Mouse (Mus musculus): ENCODE results near the gene Vav1. TPM values are rescaled to one million over a fixed set of nuclear protein-coding genes. Genes with fewer than 3 reads are reported as not detected.
A peak's percentile ranks its signal among the peaks of the same experiment; 100 is the strongest.
"Not testable (repeated sequence)": the region's sequence is repeated elsewhere in the genome, so short reads cannot be mapped to it uniquely, and the experiment has no call there.

Gene Vav1
- total RNA-seq, 2 experiments from 2014 or later, result 0.54 to 1.4 TPM

DNA sequence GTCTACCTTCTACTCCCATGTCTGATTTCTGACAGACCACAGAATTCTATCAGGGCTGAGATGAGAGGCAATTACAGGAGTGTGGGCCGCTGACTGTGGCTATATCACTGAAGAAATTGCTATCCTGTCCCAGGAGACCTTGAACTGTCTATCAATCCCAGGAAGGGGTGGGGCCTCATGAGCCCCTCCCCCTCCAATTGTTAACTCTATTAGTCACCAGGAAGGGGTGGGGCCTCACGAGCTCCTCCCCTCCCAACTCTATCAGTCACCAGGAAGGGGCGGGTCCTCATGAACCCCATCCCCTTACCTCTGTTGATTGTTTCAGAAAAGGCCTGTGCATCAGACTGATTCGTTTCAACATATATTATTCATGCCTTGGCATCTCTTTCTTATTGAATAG, 53.3 kb downstream of the Vav1 start:
- DNase-seq, result no peak
- intact Hi-C loops (cut with DNase I), result loop anchor here (5.0 kb wide), 2 partner anchors 55 to 335 kb away; partner anchors contain the start of genes Alkbh7 and Vav1

DNA sequence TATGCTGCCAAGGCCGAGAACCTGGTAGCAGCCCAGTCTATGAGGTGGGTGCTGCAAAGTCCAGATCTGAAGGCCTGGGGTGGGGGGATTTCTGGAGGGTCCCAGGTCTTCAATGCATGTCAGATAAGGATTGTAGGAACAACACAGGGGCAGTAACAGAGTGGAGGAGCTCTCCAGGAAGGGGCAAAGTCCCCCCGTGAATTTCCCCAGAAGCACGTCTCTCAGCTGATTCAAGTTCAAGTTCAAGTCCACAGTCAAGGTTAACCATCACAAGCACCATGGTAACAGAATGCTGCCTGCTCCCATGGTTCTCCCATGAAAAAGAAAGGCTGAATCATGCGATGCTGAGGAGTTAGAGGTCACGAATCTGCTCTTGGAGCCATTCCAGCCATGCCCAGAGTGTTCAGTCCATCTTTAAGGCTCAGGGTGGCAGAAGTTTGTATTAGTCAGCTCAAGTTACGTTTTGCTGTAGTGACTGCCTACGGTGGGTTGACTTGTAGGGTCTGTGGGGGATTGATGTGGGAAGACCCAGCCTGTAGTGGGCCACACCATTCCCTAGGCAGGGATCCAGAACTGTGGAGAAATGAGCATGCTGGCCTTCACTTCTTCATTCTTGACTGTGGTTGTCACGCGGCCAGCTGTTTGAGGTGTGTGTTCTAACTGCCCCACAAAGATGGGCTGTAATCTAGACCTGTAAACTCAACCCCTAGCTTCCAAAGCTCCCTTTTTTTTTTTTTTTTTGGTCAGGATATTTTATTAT, 55.3 kb downstream of the Vav1 start:
- intact Hi-C loops (cut with DNase I), result loop anchor here (5.0 kb wide), 2 partner anchors 57 to 337 kb away; partner anchors contain the start of genes Alkbh7 and Vav1

DNA sequence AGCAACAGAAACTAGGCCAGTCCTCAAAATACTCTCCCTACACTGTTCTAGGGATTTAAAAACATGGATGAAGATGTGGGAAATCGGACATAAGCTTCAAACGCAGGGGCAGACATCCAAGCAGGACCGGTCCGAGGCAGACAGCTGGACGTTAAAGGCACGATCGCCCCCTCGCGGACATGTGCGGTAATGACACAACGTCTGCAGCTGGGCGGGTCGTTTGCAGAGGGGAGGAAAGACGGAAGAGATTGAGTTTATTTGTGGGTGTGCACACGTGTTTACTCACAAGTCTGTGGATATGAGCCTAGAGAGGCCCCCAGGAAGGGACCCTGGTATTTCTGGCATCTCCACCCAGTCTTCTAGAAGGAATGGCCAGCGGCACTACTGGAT, 55.9 kb downstream of the Vav1 start:
- intact Hi-C loops (cut with DNase I), result loop anchor here (1.0 to 5.0 kb wide), 4 partner anchors 57 to 337 kb away; partner anchors contain the start of genes Alkbh7 and Vav1
- peak; percentile 75 to 83 for DNase-seq

More for the DNA sequence above, 55.3 kb downstream of the Vav1 start:
- no peak for DNase-seq

DNA sequence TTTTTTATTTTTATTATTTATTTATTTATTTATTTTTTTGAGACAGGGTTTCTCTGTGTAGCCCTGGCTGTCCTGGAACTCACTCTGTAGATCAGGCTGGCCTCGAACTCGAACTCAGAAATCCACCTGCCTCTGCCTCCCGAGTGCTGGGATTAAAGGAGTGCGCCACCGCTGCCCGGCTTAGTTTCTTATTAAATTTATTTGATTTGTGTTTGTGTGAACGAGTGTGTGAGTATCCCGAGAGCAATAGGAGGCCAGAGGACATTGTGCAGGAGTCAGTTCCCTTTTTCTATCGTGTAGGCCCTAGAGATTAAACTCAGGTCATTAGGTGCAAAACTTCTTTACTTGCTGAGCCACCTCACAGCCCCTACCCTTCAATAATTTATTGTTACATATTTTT, 56.3 kb downstream of the Vav1 start:
- not testable (repeated sequence) for DNase-seq
- intact Hi-C loops (cut with DNase I), result loop anchor here (1.0 to 5.0 kb wide), 2 partner anchors 116 to 238 kb away; no protein-coding TSS in a partner anchor

DNA sequence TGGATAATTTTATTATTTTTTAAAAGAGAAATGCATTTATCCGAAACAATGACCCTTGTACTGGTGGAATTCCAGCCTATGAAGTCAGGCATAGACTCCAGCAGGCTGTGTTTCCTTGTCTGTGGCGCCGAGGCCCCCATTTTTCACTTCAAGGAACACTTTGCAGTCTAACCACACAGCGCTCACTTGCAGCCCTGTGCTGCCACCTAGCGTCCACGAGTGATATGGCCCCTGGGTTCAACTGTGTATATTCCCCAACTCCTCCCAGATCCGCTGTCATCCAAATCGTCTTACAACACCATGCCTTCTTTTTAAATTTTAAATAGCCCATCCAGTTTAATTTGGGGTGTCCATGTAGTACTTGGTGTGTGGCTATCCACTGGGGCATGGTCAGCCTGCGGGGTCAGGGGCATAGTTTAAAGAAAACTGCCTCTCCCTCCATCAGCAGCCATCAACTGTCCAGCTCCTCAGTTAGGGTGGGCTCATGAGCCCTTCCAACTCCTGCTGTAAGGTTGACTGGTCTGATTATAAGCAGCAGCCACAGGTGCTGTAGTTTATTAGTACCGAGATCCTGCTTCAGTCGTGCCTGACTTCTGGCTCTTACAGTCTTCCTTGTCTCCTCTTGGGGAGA, 56.9 kb downstream of the Vav1 start:
- peak; percentile 79 to 88 for DNase-seq
- intact Hi-C loops (cut with DNase I), result loop anchor here (1.0 to 5.0 kb wide), 2 partner anchors 116 to 238 kb away; no protein-coding TSS in a partner anchor

DNA sequence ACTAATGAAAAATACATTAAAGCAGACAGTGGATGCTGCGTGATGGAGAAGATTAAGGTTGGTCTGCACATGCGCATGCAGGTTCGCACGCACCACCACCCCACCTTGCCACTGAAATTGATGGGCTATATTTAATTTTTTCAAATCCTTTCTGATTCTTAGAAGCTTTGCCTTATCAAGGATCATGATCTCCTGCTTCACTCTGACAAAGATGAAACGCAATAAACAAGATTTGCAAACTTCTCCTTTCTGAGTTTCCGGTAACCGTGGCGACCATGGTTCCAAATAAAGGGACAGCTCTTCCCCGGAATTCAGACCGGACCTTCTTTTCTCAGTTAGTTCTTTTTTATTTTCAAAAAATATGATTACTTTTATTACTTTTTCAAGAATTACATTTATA, 59.1 kb downstream of the Vav1 start:
- DNase-seq, result no peak
- intact Hi-C loops (cut with DNase I), result loop anchor here (5.0 kb wide), 1 partner anchor 241 kb away; no protein-coding TSS in a partner anchor

DNA sequence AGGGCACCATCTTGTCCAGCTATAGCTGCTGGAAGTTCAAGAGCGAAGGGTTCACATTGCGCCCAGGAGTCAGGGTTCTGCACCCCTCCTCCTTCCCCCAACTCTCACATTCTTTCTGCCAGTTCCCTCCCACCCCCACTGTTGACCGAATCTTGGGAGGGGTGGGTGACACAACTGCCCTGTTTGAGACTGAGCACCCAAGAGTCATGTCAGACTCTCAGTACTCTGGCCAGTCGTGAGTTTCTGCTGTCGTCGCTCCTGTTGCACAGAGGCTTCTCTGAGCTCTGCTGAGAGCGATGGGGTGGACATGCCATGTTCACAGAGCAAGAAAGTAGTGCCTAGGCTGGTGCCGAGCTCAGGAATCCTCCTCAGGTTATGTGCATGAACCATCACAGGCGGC, 60.4 kb downstream of the Vav1 start:
- DNase-seq, result no peak
- intact Hi-C loops (cut with DNase I), result loop anchor here (5.0 kb wide), 1 partner anchor 242 kb away; no protein-coding TSS in a partner anchor

DNA sequence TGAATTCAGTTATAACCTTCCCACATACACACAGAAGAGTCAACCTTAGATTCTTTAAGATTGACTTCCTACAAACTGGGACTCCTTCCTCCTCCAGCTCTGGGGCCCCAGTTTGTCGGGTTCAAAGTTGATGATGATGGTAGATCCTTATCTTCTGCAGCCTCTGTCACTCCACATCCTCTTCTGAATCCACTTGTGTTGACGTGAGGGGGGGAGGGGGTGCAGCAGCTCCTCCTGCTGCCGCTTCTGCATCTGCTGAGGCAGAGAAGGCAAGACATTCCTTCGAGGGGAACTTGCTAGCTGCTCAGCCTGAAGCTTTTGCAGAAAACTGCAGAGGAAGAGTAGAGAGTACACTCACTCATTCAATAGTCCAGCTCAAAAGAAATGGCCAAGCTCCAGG, 62.7 kb downstream of the Vav1 start:
- no peak for DNase-seq
- intact Hi-C loops (cut with DNase I), result no loop called here

DNA sequence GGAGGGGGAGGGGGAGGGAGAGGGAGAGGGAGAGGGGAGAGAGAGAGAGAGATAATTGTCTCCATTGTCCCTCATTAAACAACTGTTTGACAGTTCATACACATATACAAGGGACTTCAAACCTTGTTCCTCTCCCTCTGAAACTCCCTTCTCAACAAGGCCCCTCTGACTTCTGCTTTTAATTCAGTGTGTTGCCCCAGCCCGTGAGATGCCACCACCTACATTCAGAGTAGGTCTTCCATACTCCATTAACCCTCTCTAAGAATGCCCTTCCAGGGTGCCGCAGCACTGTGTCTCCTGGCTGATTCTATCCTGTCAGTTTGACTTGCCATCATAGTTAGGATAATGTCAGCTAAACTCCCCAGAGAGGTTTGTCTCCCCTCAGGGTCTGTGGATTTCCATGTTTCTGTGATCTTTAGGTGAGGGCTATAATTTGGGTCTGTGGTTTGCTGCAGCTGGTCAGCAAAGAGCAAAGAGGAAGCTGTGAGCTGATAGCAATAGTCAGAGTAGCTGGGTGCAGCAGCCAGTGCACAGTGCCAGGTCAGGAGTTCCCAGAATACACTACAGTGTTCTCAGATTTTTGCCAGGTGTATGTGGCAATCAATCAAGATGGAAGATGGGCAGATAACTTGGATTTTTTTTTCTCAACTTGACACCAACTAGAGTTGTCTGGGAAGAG, 65.3 kb downstream of the Vav1 start:
- intact Hi-C loops (cut with DNase I), result no loop called here
- no peak for DNase-seq

DNA sequence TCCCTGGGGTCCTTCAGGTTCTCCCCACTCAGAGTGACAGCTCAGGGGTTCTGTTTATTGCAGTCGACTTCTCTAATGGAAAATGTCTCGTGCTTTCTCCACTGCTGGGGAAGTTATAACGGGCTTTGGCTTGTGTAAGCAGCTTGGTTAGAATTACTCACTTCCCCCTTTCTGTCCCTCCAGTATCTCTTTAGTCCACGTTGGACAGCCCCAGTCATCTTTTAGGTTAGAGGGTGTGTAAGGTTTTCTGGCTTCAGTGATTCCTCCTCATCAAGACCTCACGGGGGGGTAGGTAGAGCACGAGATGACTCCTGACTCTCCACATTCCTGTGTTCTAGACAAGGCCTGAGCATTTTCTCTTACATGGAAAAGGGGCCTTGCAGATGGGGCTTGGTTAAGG, 68.1 kb downstream of the Vav1 start:
- intact Hi-C loops (cut with DNase I), result no loop called here
- no peak for DNase-seq

DNA sequence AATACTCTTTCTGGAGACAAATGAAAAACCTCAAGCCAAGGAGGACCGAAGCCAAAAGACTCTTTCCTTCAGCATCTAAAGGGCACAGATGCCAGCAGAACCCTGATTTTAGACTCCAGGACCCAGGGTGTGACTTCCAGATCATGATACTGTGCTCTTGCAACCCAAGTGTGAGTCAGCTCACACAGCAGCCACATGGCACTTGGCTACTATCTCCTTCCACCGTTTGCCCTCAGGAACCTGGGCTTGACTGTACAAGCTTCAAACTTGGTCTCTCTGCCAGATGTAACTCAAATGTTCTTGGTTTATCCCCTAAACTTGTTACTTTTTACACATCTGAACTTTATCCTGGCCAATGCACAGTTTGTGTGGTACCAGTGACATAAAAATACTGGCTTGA, 68.9 kb downstream of the Vav1 start:
- intact Hi-C loops (cut with DNase I), result no loop called here
- no peak for DNase-seq

DNA sequence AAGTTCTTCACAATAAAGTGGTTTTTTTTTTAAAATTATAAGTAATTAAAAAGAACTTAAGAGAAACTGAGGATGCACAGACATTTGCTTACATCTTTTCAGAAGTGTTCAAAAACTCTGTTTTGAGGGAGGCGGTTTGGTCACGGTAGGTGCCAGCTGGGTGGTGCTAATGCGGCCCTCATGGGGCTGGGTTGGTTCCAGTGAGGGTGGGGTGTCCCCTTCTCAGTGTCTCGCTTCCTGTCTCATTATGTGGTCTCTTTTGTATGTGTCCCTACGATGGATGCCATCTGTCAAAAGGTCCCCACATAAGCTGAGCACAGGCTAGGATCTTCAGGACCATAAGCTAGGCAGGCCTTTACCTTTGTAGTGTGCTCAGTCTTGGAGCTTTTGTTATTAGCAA, 70.2 kb downstream of the Vav1 start:
- intact Hi-C loops (cut with DNase I), result no loop called here
- no peak for DNase-seq

DNA sequence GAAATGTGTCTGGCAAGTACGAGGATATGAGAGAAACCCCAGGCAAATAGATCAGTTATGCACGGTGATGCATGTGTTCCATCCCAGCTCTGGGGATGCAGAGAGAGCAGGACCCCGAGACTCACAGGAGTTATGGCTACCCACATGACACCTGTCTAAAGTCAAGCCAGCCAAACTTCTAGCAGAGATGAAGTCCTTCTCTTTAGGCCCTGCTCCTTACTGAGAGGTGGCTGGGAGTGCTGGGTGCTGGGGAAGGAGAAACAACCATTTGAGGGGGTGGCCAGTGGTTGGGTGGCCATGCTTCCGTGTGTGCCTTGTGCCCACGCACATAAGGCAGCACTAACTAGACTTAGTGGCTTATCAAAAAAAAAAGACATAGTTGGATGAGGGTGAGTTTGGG, 71.3 kb downstream of the Vav1 start:
- DNase-seq, result no peak
- intact Hi-C loops (cut with DNase I), result no loop called here

DNA sequence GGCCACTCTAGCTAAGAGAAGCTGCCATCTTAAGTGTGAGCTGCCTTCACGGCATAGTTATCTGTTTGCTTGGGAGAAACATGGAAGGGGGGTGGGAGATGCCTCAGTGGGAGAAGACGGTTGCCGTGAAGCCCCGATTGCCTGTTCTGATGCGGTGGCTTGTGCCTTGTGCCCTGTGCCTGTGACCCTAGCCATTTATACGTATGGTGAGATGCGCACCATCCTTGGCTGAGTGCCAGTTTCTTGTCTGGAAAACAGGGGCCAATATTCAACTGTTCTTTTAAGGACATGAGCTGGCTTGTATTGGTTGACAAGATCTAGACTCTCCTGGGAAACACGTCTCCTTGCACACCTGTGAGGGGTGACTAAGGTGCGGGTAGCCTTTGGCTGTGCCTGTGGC, 72.2 kb downstream of the Vav1 start:
- DNase-seq, result no peak
- intact Hi-C loops (cut with DNase I), result no loop called here

DNA sequence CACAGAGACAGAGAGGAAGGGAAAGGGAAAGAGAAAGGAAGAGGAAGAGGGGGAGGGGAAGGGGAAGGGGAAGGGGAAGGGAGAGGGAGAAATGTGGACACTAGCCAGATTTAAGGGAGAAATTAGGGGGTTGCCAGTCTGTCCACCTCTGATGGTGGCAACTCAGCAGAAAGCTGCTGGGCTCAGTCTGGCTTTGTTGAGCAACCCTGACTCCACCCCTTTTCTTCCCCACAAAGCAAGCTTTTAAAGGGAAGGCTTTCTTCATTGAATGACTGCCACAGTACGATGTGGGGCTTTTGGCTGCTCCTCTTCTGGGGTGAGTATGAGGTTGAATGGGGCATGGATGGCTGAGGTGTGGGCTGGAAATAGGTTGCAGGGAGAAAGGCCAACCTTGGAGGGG, 79.5 kb downstream of the Vav1 start, which contains the start of gene Adgre1:
Gene Adgre1, plus strand, starts transcription at position 251 of the 400 bp plus-strand sequence.
- intact Hi-C loops (cut with DNase I), result no loop called here
- no peak for DNase-seq

DNA sequence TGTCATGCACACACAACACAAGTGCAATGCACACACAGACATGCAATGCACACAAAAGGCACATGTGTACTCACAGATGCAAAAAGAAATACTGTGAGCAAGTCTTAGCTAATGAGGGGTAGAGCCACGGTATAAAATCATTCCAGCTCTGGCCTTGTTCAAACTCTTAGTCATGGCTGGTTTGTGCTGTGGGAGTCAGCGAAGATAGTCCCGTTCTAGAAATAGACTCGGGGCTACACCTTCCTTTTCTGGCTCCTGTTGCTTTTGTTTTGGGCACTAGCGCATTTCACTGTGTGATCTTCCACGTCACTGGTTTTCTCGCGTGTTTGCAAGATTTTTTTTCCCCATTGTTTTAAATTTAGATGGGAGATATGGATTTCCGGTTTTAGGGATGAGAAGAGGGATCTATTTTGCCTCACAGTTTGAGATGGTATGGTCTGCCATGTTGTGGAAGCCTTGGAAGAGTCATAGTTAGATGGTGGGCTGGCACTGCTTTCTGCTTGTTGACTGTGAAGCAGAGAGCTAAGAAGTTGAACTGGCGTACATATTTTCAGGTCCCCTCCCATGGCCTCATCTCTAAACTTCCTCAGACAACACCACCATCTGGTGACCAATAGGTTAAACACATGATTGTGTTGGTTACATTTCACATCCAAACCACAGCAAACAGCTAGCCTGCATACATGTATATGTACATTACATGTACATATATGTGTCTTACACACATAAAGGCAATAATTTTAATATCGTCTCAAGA, 80.8 kb downstream of the Vav1 start:
- intact Hi-C loops (cut with DNase I), result no loop called here
- no peak for DNase-seq
